Mouse (Mus musculus) heart, postnatal 36 days (tissue): ENCODE data around the gene Flot1. TPM values are rescaled to one million over a fixed set of nuclear protein-coding genes. Genes with fewer than 3 reads are reported as not detected.

Experiments
- DNase-seq, 2 experiments: peaks; one replicate each; pipeline ENCODE4 v3.0.0; 2021 to 2022
- intact Hi-C: fragments of 180-260 bp; cut with DNase I; formaldehyde crosslinking; loops from one replicate; pipeline ENCODE4 v1.15.1; 2025
- total RNA-seq, 2 experiments: library from RNA; stranded (reverse); gene quantifications; 2 replicates each; pipeline ENCODE4 v1.2.3; 2021

Flot1 gene
- total RNA-seq, 2 experiments from 2014 or later = 154 to 159 TPM

- DNase-seq = no peak
- intact Hi-C loops = no loop called here
Measured at GRCm38 (mm10) chr17:35809395-35809794, 13.6 kb upstream of the Flot1 start.

- DNase-seq = no peak
- intact Hi-C loops = loop anchor here (2.0 kb wide), 1 partner anchor 26 kb away; no protein-coding TSS in a partner anchor
Measured at GRCm38 (mm10) chr17:35810900-35811648, 12.0 kb upstream of the Flot1 start.

GRCm38 (mm10) chr17:35812307-35812706, 10.7 kb upstream of the Flot1 start:
- intact Hi-C loops = no loop called here
- no peak for DNase-seq

DNA sequence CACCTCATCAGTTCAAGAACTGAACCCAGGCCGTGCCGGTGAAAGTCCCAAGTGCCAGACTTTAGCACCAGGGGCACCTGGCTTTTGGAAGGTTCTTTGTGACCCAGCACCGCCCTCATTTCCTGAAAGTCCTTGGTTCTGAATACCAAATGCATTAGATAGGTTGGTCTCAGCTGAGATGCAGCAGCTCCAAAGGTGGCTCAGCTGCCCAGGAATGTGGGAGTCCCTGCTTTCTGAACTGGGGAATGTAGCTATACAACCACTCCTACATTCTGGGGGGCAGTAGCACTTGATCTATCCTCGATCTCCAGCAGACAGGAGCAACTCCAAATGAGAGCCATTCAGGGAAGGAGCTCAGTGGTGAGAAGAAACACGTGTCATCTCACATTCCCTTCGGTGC, 10.3 kb upstream of the Flot1 start:
- no peak for DNase-seq
- intact Hi-C loops = no loop called here

- intact Hi-C loops = no loop called here
Measured at GRCm38 (mm10) chr17:35813245-35813647, 9.8 kb upstream of the Flot1 start.

DNA sequence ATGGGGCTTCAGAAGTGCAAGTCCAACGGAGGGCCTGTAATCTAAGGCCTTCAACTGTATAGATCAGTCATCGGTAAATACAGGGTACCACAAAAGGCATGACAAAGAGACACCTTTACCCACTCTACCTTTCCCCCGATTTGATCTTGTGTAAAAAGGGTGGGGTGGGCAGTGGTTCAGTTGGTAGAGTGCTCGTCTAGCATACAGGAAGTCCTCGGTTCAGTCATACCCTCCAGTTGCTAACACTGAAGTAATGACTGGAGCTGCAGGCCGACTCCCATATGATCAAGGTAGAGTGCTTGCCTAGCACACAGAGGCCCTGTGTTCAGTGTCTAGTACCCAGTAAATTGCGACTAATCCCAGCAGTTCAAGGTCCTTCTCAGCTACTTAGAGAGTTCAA, 9.4 kb upstream of the Flot1 start:
- intact Hi-C loops = no loop called here
- DNase-seq = peak in 1 of 2 experiments; percentile 26

More at GRCm38 (mm10) chr17:35813245-35813647, 9.8 kb upstream of the Flot1 start:
- peak; percentile 92 to 93 for DNase-seq

DNA sequence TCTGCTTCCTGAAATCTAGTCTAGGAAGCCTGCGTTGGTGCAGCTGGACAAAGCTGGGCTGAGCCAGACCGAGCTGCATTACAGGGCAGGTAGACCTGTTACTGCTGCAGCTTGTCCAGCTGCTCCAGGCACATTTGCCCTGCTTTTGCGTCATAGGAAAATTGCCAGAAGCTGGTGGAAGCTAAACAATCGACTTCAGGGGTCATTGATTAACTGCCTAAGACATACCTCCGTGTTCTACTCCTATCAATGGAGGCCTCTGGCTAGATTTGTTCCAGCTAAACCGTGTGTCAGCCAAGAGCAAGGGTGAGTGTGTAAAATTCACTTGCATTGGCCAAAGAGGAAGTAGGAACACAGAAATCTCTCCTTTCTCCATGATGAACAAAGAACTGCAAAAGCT, 8.4 kb upstream of the Flot1 start:
- DNase-seq = no peak
- intact Hi-C loops = no loop called here

DNA sequence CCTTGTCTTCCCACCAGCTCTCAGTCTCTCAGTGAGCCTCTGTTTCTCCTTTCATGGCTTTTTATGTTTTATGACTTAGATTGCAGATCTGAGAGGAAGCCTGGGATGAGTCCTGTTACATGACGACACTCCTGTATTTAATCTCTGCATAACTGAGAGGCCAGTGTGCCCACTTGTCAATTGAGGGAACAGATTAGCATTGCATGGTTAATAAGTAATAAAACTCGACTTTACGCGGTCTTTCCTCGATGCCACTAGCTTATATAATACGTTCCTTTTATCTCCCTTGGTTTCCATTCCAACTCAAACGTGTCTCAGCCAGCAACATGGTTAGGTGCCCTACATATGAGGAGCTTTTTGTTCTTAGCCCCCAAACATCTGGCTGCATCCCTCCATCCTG, 7.2 kb upstream of the Flot1 start:
- DNase-seq = no peak
- intact Hi-C loops = no loop called here

GRCm38 (mm10) chr17:35816686-35817085, 6.3 kb upstream of the Flot1 start:
- no peak for DNase-seq
- intact Hi-C loops = no loop called here

- intact Hi-C loops = no loop called here
- no peak for DNase-seq
Measured at GRCm38 (mm10) chr17:35817226-35817625, 5.8 kb upstream of the Flot1 start.

- no peak for DNase-seq
- intact Hi-C loops = loop anchor here (2.0 kb wide), 1 partner anchor 81 kb away; no protein-coding TSS in a partner anchor
Measured at GRCm38 (mm10) chr17:35820111-35820510, 2.9 kb upstream of the Flot1 start.

- intact Hi-C loops = loop anchor here (2.0 kb wide), 1 partner anchor 83 kb away; no protein-coding TSS in a partner anchor
- peak; percentile 87 to 90 for DNase-seq
Measured at GRCm38 (mm10) chr17:35821439-35822430, 1.3 kb upstream of the Flot1 start, which contains the start of gene Ier3. TSS of gene Ier3 (plus strand) at chr17:35821684.

- DNase-seq = peak in 1 of 2 experiments; percentile 36
- intact Hi-C loops = no loop called here
Measured at GRCm38 (mm10) chr17:35822564-35822963, 466 bp upstream of the Flot1 start.

DNA sequence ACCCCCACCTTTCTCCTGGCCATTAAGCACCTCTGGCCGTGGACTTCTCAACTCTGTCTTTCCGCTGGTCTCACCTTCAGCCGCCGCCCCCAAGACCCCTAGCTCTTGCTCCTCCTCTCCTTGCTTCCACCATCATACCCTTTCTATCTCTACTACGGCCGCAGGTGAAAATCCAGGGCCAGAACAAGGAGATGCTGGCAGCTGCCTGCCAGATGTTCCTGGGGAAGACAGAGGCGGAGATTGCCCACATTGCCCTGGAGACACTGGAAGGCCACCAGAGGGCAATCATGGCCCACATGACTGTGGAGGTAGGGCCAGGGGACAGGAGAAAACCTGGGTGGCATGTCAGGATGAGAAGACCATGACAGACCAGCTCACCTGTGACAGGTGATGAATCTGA, 1.4 kb downstream of the Flot1 start:
- intact Hi-C loops = no loop called here
- DNase-seq = peak in 1 of 2 experiments; percentile 19

DNA sequence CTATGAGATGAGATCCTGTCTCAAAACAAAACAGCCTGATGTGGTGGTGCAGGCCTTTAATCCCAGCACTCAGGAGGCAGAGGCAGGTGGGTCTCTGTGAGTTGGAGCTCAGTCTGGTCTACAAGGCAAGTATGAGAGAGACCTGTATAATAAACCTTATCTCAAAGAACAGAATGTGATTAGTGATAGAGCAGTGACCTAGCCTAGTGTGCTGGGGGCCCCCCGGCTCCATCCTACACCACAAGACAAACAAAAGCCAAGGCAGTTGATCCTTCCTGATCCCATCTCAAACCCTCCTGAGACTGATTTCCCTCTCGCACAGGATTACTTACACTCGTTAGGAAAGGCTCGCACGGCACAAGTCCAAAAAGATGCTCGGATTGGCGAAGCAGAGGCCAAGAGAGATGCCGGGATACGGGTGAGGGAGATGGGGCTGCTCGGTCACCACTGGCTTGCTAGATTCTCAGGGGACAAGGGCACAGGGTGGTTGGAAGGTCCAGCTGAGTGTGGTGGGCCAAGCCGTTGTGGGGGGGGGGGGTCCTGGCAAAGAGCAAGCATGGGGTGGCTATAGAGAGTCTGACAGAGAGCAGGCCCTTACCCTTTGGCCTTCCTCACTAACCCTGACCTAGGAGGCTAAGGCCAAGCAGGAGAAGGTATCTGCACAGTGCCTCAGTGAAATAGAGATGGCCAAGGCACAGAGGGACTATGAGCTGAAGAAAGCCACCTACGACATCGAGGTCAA, 2.2 kb downstream of the Flot1 start:
- intact Hi-C loops = loop anchor here (5.0 kb wide), 1 partner anchor 167 kb away; no protein-coding TSS in a partner anchor
- DNase-seq = no peak

DNA sequence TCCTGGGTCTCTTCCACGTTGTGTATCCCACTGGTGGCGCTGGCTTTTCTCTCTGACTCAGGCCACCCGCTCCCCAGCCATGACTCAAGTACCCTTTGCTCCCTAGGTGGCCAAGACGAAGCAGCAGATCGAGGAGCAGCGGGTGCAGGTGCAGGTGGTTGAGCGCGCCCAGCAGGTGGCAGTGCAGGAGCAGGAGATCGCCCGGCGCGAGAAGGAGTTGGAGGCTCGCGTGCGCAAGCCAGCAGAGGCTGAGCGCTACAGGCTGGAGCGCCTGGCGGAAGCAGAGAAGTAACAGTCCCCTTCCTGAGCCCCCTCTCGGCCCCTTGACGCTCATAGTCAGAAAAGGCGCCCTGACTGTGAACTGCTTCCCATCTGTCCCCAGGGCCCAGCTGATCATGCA, 6.7 kb downstream of the Flot1 start:
- intact Hi-C loops = loop anchor here (2.0 to 5.0 kb wide), 2 partner anchors 91 to 163 kb away; no protein-coding TSS in a partner anchor
- DNase-seq = peak; percentile 82 to 83

DNA sequence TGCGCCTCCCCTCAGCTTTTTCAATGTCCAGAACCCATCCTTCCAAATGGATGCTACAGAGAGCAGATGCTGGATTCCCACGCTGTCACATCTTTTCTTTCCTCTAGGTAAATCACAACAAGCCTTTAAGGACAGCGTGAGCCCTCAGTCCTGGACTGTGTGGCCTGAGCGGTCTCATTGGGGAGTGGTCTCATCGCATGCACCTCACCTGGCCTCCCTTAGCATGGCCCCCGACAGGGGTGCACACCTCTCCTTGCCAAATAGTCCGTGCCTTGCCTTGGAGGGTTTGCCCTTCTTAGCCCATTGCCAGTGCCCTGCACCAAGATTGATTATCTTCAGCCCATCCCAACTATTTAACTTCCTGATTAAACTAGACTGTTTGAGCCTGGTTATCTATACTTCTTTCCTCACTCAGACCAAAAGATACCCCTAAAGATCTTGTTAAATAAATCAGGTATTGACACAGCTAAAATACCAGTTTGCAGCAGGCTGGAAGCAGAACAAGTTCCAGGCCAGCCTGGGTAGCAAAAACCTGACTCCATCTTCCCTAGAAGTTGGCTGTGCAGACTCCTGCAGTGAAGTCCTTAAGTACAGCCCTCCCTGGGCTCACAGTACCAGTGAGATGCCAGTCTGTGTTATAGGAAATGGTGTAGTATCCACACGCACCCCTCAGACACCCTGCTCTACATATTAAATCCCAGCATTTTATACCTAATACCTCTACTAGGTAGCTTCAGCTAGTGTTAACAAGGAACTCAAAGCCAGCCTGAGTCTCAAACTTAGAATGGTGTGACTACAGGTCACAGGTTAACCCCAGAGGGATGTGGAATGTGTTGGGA, 9.6 kb downstream of the Flot1 start:
- intact Hi-C loops = no loop called here
- no peak for DNase-seq

DNA sequence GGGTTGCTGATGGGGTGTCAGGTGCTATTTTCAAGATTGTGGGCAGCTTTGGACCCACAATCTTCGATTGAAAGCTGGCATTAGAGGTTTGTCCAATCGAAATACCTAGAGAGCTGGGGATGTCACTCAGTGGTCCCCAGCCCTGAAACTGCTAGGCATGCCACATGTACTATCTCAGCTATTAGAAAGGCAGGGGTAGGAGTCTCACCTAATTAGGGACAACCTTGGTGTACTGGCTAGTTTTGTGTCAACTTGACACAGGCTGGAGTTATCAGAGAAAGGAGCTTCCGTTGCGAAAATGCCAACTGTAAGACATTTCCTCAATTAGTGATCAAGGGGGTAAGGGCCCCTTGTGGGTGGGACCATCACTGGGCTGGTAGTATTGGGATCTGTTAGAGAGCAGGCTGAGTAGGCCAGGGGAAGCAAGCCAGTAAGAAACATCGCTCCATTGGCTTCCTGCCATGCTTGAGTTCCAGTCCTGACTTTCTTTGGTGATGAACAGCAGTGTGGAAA, 10.3 kb downstream of the Flot1 start:
- DNase-seq = no peak
- intact Hi-C loops = no loop called here

DNA sequence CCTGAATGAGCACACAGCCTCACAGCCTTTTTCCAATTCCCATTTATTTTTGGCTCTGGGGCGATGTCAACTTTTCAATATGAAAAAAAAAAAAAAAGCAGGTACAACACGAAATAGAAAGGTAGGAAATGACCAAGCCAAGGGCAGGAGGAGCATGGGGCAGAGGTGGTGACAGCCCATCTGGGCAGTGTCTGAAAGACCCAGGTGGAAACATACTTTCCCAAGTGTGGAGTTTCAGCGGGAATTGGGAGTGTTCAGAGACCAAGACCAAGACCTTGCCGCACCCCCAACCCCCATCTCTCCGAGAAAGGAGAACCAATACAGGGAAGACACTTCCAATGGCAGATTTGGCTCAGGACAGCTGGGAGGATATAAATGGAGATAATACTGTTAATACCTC, 10.9 kb downstream of the Flot1 start:
- intact Hi-C loops = no loop called here
- no peak for DNase-seq
